ENCODE assay signal across 25 mouse cellular contexts in the genomic region with DNA sequence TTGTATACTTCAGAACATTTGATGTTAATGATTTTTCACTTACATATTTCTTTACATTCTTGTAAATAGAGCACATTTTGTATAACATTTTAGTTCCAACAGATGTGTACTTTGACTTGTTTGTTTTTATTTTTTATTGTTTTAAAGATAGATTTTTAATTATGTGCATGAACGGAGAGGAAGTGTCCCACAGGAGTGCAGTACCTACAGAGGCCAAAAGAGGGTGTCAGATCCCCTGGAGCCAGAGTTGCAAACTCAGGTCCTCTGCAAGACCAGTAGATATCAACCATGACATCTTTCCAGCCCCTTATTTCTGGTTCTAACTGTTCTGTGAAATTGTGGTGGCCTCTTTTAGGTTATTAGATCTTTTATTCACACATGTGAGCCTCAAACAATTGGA. TPM values are rescaled to one million over a fixed set of nuclear protein-coding genes. Genes with fewer than 3 reads are reported as not detected.
DNase-seq lines count a peak whose midpoint lies in the region; ATAC-seq and TF ChIP-seq lines count a peak whose summit lies in the region.
"Had no signal": no experiment of that assay in that cellular context is flagged by ENCODE, and none has a peak within 500 bp of the region (broad histone marks: within the 10 kb centered on the region; RNA-seq: fewer than 3 reads in every experiment).

No protein-coding gene starts in this region.

- no peaks in the 10 kb centered on the region; the same call in 1 of the 2 replicates for H3K9me3 ChIP-seq in heart, embryonic 11.5 days (replicated peaks; ENCODE audit: control insufficient read depth, low read length)
- no peaks in the 10 kb centered on the region; the same call in 1 of the 2 replicates for H3K9me3 ChIP-seq in lung, embryonic 14.5 days (ENCODE audit: low read depth, low read length)
- H3K9me3 ChIP-seq: hindbrain, embryonic 15.5 days; liver, embryonic 15.5 days; lung, embryonic 15.5 days had no signal

- no peaks in the 10 kb centered on the region for H3K27me3 ChIP-seq in heart, embryonic 11.5 days (ENCODE audit: control insufficient read depth, insufficient read depth, low read length)
- H3K27me3 ChIP-seq in lung, embryonic 14.5 days (ENCODE audit: insufficient read depth, low read length) = no peaks in the 10 kb centered on the region
- H3K27me3 ChIP-seq: heart, embryonic 12.5 days; hindbrain, embryonic 15.5 days; limb, embryonic 12.5 days; liver, embryonic 15.5 days; lung, embryonic 15.5 days; neural tube, embryonic 12.5 days had no signal

- no peaks in the 10 kb centered on the region for H3K4me1 ChIP-seq in heart, embryonic 11.5 days (ENCODE audit: control insufficient read depth, insufficient read depth, low read length)
- no peaks in the 10 kb centered on the region for H3K4me1 ChIP-seq in lung, embryonic 14.5 days (ENCODE audit: insufficient read depth)
- H3K4me1 ChIP-seq: heart, embryonic 12.5 days; hindbrain, embryonic 15.5 days; limb, embryonic 12.5 days; liver, embryonic 15.5 days; neural tube, embryonic 12.5 days had no signal

- 93% methylated on average over 1 of the region's 1 CpGs for WGBS in heart, embryonic 11.5 days (ENCODE audit: insufficient replicate concordance)
- WGBS in lung, embryonic 14.5 days = 89% methylated on average over 1 of the region's 1 CpGs

- no peak for ATAC-seq in heart, embryonic 11.5 days (replicated peaks; ENCODE audit: insufficient number of reproducible peaks, low FRiP score, low TSS enrichment)
- ATAC-seq in lung, embryonic 14.5 days (ENCODE audit: insufficient read depth) = no peak
- ATAC-seq: forebrain, embryonic 14.5 days; midbrain, embryonic 16.5 days had no signal

- no peak overlapping the region for H3K9ac ChIP-seq in heart, embryonic 11.5 days (ENCODE audit: low read depth, low read length)
- no peak overlapping the region for H3K9ac ChIP-seq in lung, embryonic 14.5 days
- H3K9ac ChIP-seq: heart, embryonic 12.5 days; hindbrain, embryonic 15.5 days; limb, embryonic 12.5 days; liver, embryonic 15.5 days; lung, embryonic 15.5 days; neural tube, embryonic 12.5 days had no signal

- H3K4me3 ChIP-seq in heart, embryonic 11.5 days (ENCODE audit: low read depth, low read length) = no peak overlapping the region
- no peak overlapping the region for H3K4me3 ChIP-seq in lung, embryonic 14.5 days (ENCODE audit: low read depth, low read length)
- H3K4me3 ChIP-seq: heart, embryonic 12.5 days; hindbrain, embryonic 15.5 days; limb, embryonic 12.5 days; liver, embryonic 15.5 days; lung, embryonic 15.5 days; myocyte; neural tube, embryonic 12.5 days had no signal

- peak; percentile 23; the same call in 1 of the 2 replicates for TF ChIP-seq CTCF in lung, embryonic 14.5 days (IDR thresholded peaks at IDR 0.05; ENCODE audit: low read depth)

- DNase-seq in heart, adult 11 months = peak; percentile 40
- no peak for DNase-seq in lung, embryonic 14.5 days
- no peak for DNase-seq in lung, postnatal 4 days
- peak; percentile 33 for DNase-seq in testis, postnatal 10 days (ENCODE audit: low spot score)
- no peak for DNase-seq in testis, postnatal 14 days (ENCODE audit: low spot score)
- DNase-seq in frontal cortex, postnatal 25 days (ENCODE audit: low spot score in 2 of 2) = no peak
- DNase-seq: adrenal gland, adult 8-10 months; cerebellum, adult 2 months; cerebellum, postnatal 25 days; kidney, adult 18-20 months; kidney, postnatal 36 days; layer of hippocampus, postnatal 36 days; right cerebral cortex, adult 18-20 months had no signal

- no peak overlapping the region for H3K27ac ChIP-seq in heart, embryonic 11.5 days (ENCODE audit: low read depth, low read length)
- no peak overlapping the region for H3K27ac ChIP-seq in lung, embryonic 14.5 days (ENCODE audit: low read depth)
- H3K27ac ChIP-seq: hindbrain, embryonic 15.5 days; limb, embryonic 12.5 days; liver, embryonic 15.5 days; lung, embryonic 15.5 days; macrophage; neural tube, embryonic 12.5 days had no signal

- H3K36me3 ChIP-seq in heart, embryonic 11.5 days (ENCODE audit: control insufficient read depth, insufficient read depth, low read length) = no peaks in the 10 kb centered on the region
- no peaks in the 10 kb centered on the region for H3K36me3 ChIP-seq in lung, embryonic 14.5 days (ENCODE audit: insufficient read depth)
- H3K36me3 ChIP-seq: heart, embryonic 12.5 days; hindbrain, embryonic 15.5 days; limb, embryonic 12.5 days; liver, embryonic 15.5 days; lung, embryonic 15.5 days; neural tube, embryonic 12.5 days had no signal

- H3K4me2 ChIP-seq in heart, embryonic 11.5 days = no peak overlapping the region
- no peak overlapping the region for H3K4me2 ChIP-seq in lung, embryonic 14.5 days
- H3K4me2 ChIP-seq: heart, embryonic 12.5 days; hindbrain, embryonic 15.5 days; limb, embryonic 12.5 days; liver, embryonic 15.5 days; lung, embryonic 15.5 days; neural tube, embryonic 12.5 days had no signal

RNA-seq across cellular contexts. Expression of a gene that starts 33.1 kb away (rescaled TPM):
- 0.37 TPM in 1 of 2 replicates, not detected in the other for polyA plus RNA-seq in heart, embryonic 11.5 days (2014; fragmentation: Nextera tagmentation; extraction: Ambion mirVana)
- 2.4 and 2.8 TPM in 2 replicates for polyA plus RNA-seq in lung, embryonic 14.5 days (2014; fragmentation: Nextera tagmentation; extraction: Ambion mirVana)
- polyA plus RNA-seq: hindbrain, embryonic 15.5 days; liver, adult 2 months; macrophage; midbrain, embryonic 16.5 days had no signal

RNA-seq across cellular contexts. Expression of a gene that starts 38.4 kb away (rescaled TPM):
- 59.6 and 64.9 TPM in 2 replicates for polyA plus RNA-seq in heart, embryonic 11.5 days (2014; fragmentation: Nextera tagmentation; extraction: Ambion mirVana)
- polyA plus RNA-seq in lung, embryonic 14.5 days (2014; fragmentation: Nextera tagmentation; extraction: Ambion mirVana) = 0.63 and 2.2 TPM in 2 replicates
- polyA plus RNA-seq: forebrain, embryonic 14.5 days; liver, adult 2 months; macrophage had no signal

Comparison
In these comparisons a context has a peak if more than half of its experiments do, and no peak if none do; other contexts are left out.
1. DNase-seq: peak in heart, adult 11 months (single experiment) and testis, postnatal 10 days (single experiment); none in lung, embryonic 14.5 days (single experiment), lung, postnatal 4 days (0 of 2), testis, postnatal 14 days (single experiment) and frontal cortex, postnatal 25 days (0 of 2).
2. RNA of a gene that starts 38.4 kb away (polyA plus RNA-seq): 59.6 to 64.9 TPM in heart, embryonic 11.5 days; 0.63 to 2.2 TPM in lung, embryonic 14.5 days; every median in the first group is over 10 times any median in the second.